Mouse (Mus musculus) hindbrain, embryonic 11.5 days (tissue): ENCODE measurements around the gene Ccr6. TPM values are rescaled to one million over a fixed set of nuclear protein-coding genes. Genes with fewer than 3 reads are reported as not detected.
"Not testable (repeated sequence)": the region's sequence is repeated elsewhere in the genome, so short reads cannot be mapped to it uniquely, and the experiment has no call there.

Source experiments
- ATAC-seq: fragments of 200-750 bp; cut with Nextera tagmentation; 2 replicates; pipeline ENCODE4 v1.8.0; 2017; ENCODE audit warnings: mild to moderate bottlenecking, moderate TSS enrichment, moderate library complexity; ENCODE audit not compliant: low FRiP score
- DNase-seq: peaks from one replicate; pipeline ENCODE4 v3.0.0-alpha.2; 2015; ENCODE audit warnings: low spot score
- H3K27ac ChIP-seq: fragments of 300-500 bp; sonication (generic); 2 replicates; pipeline ENCODE4 v1.5.1; 2014; ENCODE audit warnings: mild to moderate bottlenecking, low read depth, low read length
- H3K27me3 ChIP-seq: fragments of 300-500 bp; sonication (generic); 2 replicates; pipeline ENCODE4 v1.6.1; 2014; ENCODE audit warnings: mild to moderate bottlenecking, low read length, moderate library complexity, mixed read lengths; ENCODE audit not compliant: control insufficient read depth, insufficient read depth
- H3K36me3 ChIP-seq: fragments of 300-500 bp; sonication (generic); 2 replicates; pipeline ENCODE4 v1.6.1; 2014; ENCODE audit warnings: mild to moderate bottlenecking, low read length, moderate library complexity, mixed read lengths; ENCODE audit not compliant: control insufficient read depth, insufficient read depth
- H3K4me1 ChIP-seq: fragments of 300-500 bp; sonication (generic); replicated peaks from 2 replicates; pipeline ENCODE4 v1.6.1; 2014; ENCODE audit warnings: low read length, mixed read lengths; ENCODE audit not compliant: control insufficient read depth, insufficient read depth
- H3K4me2 ChIP-seq: fragments of 300-500 bp; sonication (generic); replicated peaks from 2 replicates; pipeline ENCODE4 v1.6.1; 2014; ENCODE audit warnings: mild to moderate bottlenecking, low read depth, low read length
- H3K4me3 ChIP-seq: fragments of 300-500 bp; sonication (generic); 2 replicates; pipeline ENCODE4 v1.5.1; 2014; ENCODE audit warnings: low read depth, low read length
- H3K9ac ChIP-seq: fragments of 300-500 bp; sonication (generic); 2 replicates; pipeline ENCODE4 v1.6.1; 2014; ENCODE audit warnings: low read depth, low read length
- H3K9me3 ChIP-seq: fragments of 300-500 bp; sonication (generic); 2 replicates; pipeline ENCODE4 v1.6.1; 2016; ENCODE audit warnings: low read length; ENCODE audit not compliant: control insufficient read depth
- WGBS: fragments of 180-500 bp; shearing (Covaris S2); extraction: QIAGEN DNeasy Blood & Tissue Kit; methylation state at CpG from one replicate; pipeline ENCODE4 v1.1.7; 2014; 5-methylcytosine and 5-hydroxymethylcytosine counted together
- polyA plus RNA-seq: library from polyadenylated mRNA; unstranded; fragments of >200 nt; fragmentation: Nextera tagmentation; extraction: Ambion mirVana; gene quantifications from 2 replicates; pipeline ENCODE4 v1.2.1, GENCODE M21; 2014

Gene Ccr6
- polyA plus RNA-seq = not detected in 2 replicates

- no peak within 1 kb of the TSS for H3K9ac ChIP-seq
- no peak within 1 kb of the TSS for H3K27ac ChIP-seq
- H3K9me3 ChIP-seq = no peaks in the 10 kb centered on the region
- H3K4me1 ChIP-seq = no peaks in the 10 kb centered on the region; the same call in 1 of the 2 replicates
- H3K4me2 ChIP-seq = no peak within 1 kb of the TSS
- no peak within 1 kb of the TSS for H3K4me3 ChIP-seq
- WGBS = 79% methylated on average over 3 of the region's 3 CpGs
- no peak for DNase-seq
- no peaks in the 10 kb centered on the region for H3K27me3 ChIP-seq
- H3K36me3 ChIP-seq = no peaks in the 10 kb centered on the region
- no peak for ATAC-seq
Measured at GRCm38 (mm10) chr17:8235743-8236142, at the start of gene Ccr6. TSS of gene Ccr6 (plus strand) at chr17:8236043.

DNA sequence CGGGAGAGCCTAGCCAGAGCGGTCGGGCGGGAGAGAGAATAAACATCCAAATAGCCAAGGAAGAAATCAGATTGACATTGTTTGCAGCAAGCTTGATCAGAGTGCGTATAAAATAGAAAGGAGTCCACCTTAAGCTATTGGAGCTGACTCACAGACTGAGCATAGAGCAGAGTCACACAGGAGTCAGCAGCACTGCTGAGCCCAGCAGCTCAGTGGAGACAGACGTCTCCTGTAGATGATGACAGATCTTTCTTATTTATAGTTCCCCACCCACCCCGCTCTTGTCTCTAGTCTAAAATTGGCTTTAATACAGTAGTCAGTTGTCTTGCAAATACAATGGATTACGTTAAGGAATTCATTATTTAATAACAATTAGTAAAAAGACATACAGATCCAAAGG, 42.2 kb upstream of the Ccr6 start:
- H3K27ac ChIP-seq = no peak overlapping the region
- no peaks in the 10 kb centered on the region for H3K27me3 ChIP-seq
- WGBS = 90% methylated on average over 8 of the region's 8 CpGs
- H3K9me3 ChIP-seq = no peaks in the 10 kb centered on the region
- no peak for ATAC-seq
- no peak overlapping the region for H3K9ac ChIP-seq
- H3K4me1 ChIP-seq = no peaks in the 10 kb centered on the region
- no peak overlapping the region for H3K4me2 ChIP-seq
- H3K36me3 ChIP-seq = 0 out of 2 replicates have a peak, but pooled peaks cover 2% of the 10 kb centered on the region
- DNase-seq = no peak
- no peak overlapping the region for H3K4me3 ChIP-seq

DNA sequence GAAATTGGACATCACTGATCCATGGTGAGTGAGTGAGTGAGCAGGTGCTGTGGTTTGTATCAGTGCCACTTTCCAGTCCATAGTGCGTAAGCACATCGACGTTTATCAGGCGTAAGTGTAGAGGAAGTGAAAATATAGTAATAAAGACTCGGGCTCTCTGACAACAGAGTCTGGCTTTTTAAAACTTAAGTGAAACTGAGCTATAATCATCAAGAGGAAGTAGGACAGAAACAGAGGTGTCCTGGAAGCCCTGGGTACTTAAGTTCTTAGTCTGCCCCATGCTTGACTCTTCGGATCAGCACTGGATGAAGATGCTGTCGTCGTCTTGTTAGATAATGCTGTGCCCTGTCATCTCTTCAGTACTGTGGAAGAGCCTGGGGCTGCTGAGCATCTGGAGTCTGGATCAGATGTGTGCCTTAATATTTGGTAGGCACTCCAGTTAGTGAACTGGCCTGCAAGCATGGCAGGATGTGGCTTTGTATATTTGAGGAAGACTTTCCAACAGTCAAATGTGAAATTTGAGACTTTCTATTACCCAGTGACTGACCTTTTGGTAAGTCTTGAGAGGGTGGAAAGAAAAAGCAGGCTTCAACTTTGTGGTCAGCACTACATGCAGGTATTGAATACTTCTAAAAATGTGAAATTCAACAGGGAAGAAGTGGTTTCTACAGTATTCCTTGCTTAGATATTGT, 40.0 kb upstream of the Ccr6 start:
- Histone ChIP-seq H3K4me3 (no peak overlapping the region), H3K9ac (no peak overlapping the region), H3K27me3 (no peaks in the 10 kb centered on the region), H3K9me3 (no peaks in the 10 kb centered on the region), H3K4me1 (no peaks in the 10 kb centered on the region), H3K4me2 (no peak overlapping the region), H3K27ac (no peak overlapping the region), H3K36me3 (no peaks in the 10 kb centered on the region)
- 95% methylated on average over 8 of the region's 8 CpGs for WGBS
- no peak for DNase-seq
- no peak for ATAC-seq

GRCm38 (mm10) chr17:8197652-8198051, 38.2 kb upstream of the Ccr6 start:
- Histone ChIP-seq H3K4me1 (no peaks in the 10 kb centered on the region), H3K4me3 (no peak overlapping the region), H3K4me2 (no peak overlapping the region), H3K36me3 (no peaks in the 10 kb centered on the region), H3K27ac (no peak overlapping the region), H3K9me3 (no peaks in the 10 kb centered on the region), H3K27me3 (no peaks in the 10 kb centered on the region), H3K9ac (no peak overlapping the region)
- DNase-seq = no peak
- WGBS = 81% methylated on average over 3 of the region's 3 CpGs
- no peak for ATAC-seq

GRCm38 (mm10) chr17:8199067-8199935, 36.5 kb upstream of the Ccr6 start:
- Histone ChIP-seq H3K36me3 (no peaks in the 10 kb centered on the region), H3K9ac (no peak overlapping the region), H3K27me3 (no peaks in the 10 kb centered on the region), H3K27ac (no peak overlapping the region), H3K4me3 (no peak overlapping the region), H3K4me1 (no peaks in the 10 kb centered on the region), H3K4me2 (no peak overlapping the region), H3K9me3 (no peaks in the 10 kb centered on the region)
- no peak for ATAC-seq
- no peak for DNase-seq
- 86% methylated on average over 11 of the region's 11 CpGs for WGBS

DNA sequence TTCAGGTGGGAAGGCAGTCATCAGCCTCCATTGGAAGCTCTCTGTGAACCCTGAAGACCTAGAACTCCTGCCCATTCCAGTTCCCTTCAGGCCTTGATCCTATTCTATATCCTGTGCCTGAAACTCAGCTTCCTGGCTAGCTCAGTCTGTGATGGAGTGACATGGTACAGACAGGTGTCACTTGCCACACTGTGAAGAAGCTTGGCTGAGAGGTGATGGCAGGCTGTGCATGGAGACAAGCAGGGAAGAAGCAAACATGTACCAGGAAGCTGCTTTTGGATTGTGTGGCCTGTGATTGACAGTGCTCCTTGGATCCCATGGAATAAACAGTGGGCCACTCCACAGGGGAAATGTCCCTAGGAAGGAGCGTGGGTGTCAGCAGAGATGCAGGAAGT, 35.9 kb upstream of the Ccr6 start:
- Histone ChIP-seq H3K4me2 (no peak overlapping the region), H3K4me3 (no peak overlapping the region), H3K4me1 (no peaks in the 10 kb centered on the region), H3K27me3 (no peaks in the 10 kb centered on the region), H3K27ac (no peak overlapping the region), H3K9me3 (no peaks in the 10 kb centered on the region), H3K9ac (no peak overlapping the region), H3K36me3 (no peaks in the 10 kb centered on the region)
- DNase-seq (no peak), ATAC-seq (no peak)
- 97% methylated on average over 1 of the region's 1 CpGs for WGBS

DNA sequence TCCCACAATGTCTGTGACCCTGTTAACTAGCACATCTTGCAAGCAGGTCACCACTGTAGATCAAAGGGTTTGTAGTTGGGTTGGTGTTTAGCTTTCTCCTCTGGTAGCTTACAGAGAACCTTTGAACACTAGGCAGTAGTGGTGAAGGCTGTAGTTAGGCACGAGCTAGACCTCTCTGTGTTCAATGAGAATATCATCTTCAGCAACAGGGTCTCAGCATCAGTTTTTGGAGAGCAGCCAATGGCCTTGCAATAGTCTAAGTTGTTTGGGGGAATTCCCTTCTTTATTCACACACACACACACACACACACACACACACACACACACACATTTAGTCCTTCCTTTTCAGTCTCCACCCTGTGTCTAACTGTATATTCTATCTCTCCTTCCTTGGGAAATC, 32.4 kb upstream of the Ccr6 start:
- WGBS = 86% methylated on average over 1 of the region's 1 CpGs
- H3K9me3 ChIP-seq = no peaks in the 10 kb centered on the region
- no peak for DNase-seq
- no peaks in the 10 kb centered on the region for H3K4me1 ChIP-seq
- H3K4me2 ChIP-seq = no peak overlapping the region
- H3K9ac ChIP-seq = no peak overlapping the region
- H3K27me3 ChIP-seq = no peaks in the 10 kb centered on the region
- H3K4me3 ChIP-seq = no peak overlapping the region
- H3K27ac ChIP-seq = no peak overlapping the region
- no peaks in the 10 kb centered on the region for H3K36me3 ChIP-seq
- no peak for ATAC-seq

- H3K9me3 ChIP-seq, H3K27me3 ChIP-seq, H3K9ac ChIP-seq, DNase-seq, H3K4me2 ChIP-seq, H3K4me3 ChIP-seq, ATAC-seq, H3K4me1 ChIP-seq, H3K36me3 ChIP-seq, H3K27ac ChIP-seq: not testable (repeated sequence)
- WGBS = 89% methylated on average over 1 of the region's 1 CpGs
Measured at GRCm38 (mm10) chr17:8205221-8205631, 30.6 kb upstream of the Ccr6 start.

DNA sequence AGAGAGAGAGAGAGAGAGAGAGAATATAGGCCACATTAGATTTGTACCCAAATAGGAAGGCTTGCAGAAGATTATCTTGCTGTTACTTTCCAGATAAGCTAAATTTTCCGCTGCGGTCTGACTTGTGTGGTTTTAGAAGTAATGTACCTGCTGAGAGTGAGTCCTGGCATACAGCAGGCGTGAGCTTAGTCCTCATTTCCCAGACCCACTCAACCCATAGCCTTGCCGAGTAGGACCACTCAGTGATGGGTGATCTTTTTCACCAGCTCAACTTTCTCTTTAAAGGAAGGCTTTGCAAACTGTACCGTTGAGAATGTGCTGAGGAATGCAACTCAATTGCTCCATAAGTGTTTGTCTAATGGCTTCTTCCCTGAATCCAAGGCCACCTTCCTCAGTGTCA, 29.2 kb upstream of the Ccr6 start:
- no peaks in the 10 kb centered on the region for H3K4me1 ChIP-seq
- no peaks in the 10 kb centered on the region for H3K27me3 ChIP-seq
- no peak overlapping the region for H3K4me3 ChIP-seq
- no peak overlapping the region for H3K9ac ChIP-seq
- DNase-seq (no peak), ATAC-seq (no peak)
- no peak overlapping the region for H3K27ac ChIP-seq
- H3K9me3 ChIP-seq = no peaks in the 10 kb centered on the region
- H3K36me3 ChIP-seq = no peaks in the 10 kb centered on the region
- 91% methylated on average over 5 of the region's 5 CpGs for WGBS
- H3K4me2 ChIP-seq = no peak overlapping the region
